Mouse (Mus musculus) adrenal gland, adult 18-20 months (tissue): Measurements from ENCODE around the gene C130074G19Rik. TPM values are rescaled to one million over a fixed set of nuclear protein-coding genes. Genes with fewer than 3 reads are reported as not detected.
A peak's percentile ranks its signal among the peaks of the same experiment; 100 is the strongest.

Experiments used
- DNase-seq, 2 experiments: peaks; one replicate each; pipeline ENCODE4 v3.0.0; 2021 to 2022; ENCODE audit warnings: low spot score in 2 of 2
- microRNA-seq, 2 experiments: library from miRNA; unstranded; fragments of <30 nt; microRNA quantifications; one replicate each; pipeline ENCODE4 v1.2.0; 2021; ENCODE audit warnings: borderline number of aligned reads in 2 of 2
- total RNA-seq, 2 experiments: library from RNA; stranded (reverse); gene quantifications; 1 replicate in 1 of 2; 2 replicates in 1 of 2; pipeline ENCODE4 v1.2.3; 2021

C130074G19Rik gene
- total RNA-seq, 2 experiments from 2014 or later: 32.3 to 64.9 TPM

- DNase-seq: peak; percentile 91 to 95
These were observed 37.6 kb downstream of the C130074G19Rik start for GRCm38 (mm10) chr1:184845111-184846071.

GRCm38 (mm10) chr1:184844326-184845066 is 38.5 kb downstream of the C130074G19Rik start:
- DNase-seq: no peak

- no peak for DNase-seq
These were observed 45.4 kb downstream of the C130074G19Rik start for GRCm38 (mm10) chr1:184837649-184838048.

DNA sequence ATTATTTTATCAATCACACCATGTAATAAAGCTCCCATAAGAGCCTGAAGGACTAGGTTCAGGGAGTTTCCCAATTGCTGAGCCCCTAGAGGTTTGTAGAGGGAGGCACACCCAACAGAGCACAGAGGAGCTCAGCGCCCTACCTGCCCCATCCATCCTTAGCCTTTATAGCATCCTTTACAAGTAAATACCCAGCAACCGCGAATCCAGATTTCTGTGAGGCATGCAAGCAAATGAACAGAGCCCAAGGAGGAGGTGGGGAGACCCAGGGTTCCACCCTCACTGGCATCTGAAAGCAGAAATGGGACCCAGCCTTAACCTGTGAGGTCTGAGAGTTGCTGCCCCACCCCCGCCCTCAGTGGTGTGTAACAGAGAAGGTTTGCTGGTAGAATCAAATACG is 46.7 kb downstream of the C130074G19Rik start:
- DNase-seq: no peak

DNA sequence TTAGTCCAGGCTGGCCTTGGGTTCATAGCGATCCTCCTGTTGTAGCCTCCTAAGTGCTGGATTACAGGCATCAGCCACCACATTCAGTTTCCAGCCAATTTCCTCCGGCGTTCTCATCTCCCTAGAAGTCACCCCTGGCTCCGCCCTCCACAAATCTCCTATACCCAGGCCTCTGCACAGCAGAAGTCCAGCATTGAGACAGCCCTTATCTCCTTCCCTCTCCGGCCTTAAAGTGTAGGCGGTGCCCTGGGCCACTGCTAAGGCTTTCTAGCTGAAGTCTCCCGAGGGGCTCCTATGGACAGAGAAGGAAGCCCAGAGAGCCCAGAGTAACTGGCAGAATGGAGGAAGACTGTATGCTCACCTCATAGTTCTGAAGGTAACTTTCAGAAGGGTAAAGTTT is 49.5 kb downstream of the C130074G19Rik start:
- no peak for DNase-seq

GRCm38 (mm10) chr1:184832211-184832610 is 50.8 kb downstream of the C130074G19Rik start:
- no peak for DNase-seq

- no peak for DNase-seq
These were observed 53.1 kb downstream of the C130074G19Rik start for GRCm38 (mm10) chr1:184829897-184830296.

GRCm38 (mm10) chr1:184827175-184827701 is 55.8 kb downstream of the C130074G19Rik start:
- DNase-seq: no peak

GRCm38 (mm10) chr1:184825093-184825492 is 57.9 kb downstream of the C130074G19Rik start:
- DNase-seq: peak in 1 of 2 experiments; percentile 33

GRCm38 (mm10) chr1:184824439-184824851 is 58.6 kb downstream of the C130074G19Rik start:
- peak; percentile 95 to 98 for DNase-seq

GRCm38 (mm10) chr1:184822678-184823077 is 60.3 kb downstream of the C130074G19Rik start:
- no peak for DNase-seq

Small RNA genes within 50 kb of the gene (microRNA-seq; reads per million reads assigned to microRNA genes)
- 585 to 652 reads per million in 2 experiments for gene Mir1981

Other genes starting within 250 kb of the C130074G19Rik start
- gene Hlx, start 150.6 kb downstream of the C130074G19Rik start, total RNA-seq: 10 to 100 TPM; 10.7 to 11.1 TPM
- 10 to 100 TPM in 1 of 2 experiments, 1 to 10 TPM in 1; 6.1 to 19.0 TPM for gene Marc1, start 71.9 kb downstream of the C130074G19Rik start, total RNA-seq
- 100 to 1,000 TPM; 381 to 428 TPM for gene Marc2, start 36.8 kb downstream of the C130074G19Rik start, total RNA-seq
- 1 to 10 TPM; 5.7 to 6.5 TPM for gene Mark1, start 116.4 kb upstream of the C130074G19Rik start, total RNA-seq